Comparison of ENCODE assay signal across 8 mouse cellular contexts in genomic region chr1:150393488-150393852, GRCm38 (mm10). TPM values are rescaled to one million over a fixed set of nuclear protein-coding genes. Genes with fewer than 3 reads are reported as not detected.
DNase-seq lines count a peak whose midpoint lies in the region; ATAC-seq and TF ChIP-seq lines count a peak whose summit lies in the region.

No protein-coding gene starts in this region.

- peak; percentile 36 for ATAC-seq in cerebellum, adult (ENCODE audit: insufficient number of reproducible peaks, low FRiP score, low TSS enrichment)
- ATAC-seq in liver, embryonic 14.5 days (ENCODE audit: insufficient read depth): peak; percentile 24

- no peak for TF ChIP-seq EP300 in liver, embryonic 14.5 days (IDR thresholded peaks at IDR 0.05; ENCODE audit: low read depth)

- peak overlapping the region; percentile 79 for H3K4me3 ChIP-seq in thymus, adult 2 months (ENCODE audit: control insufficient read depth, insufficient read depth, low read length)
- peak overlapping the region; percentile 68 to 84 for H3K4me3 ChIP-seq in liver, embryonic 14.5 days (ENCODE audit: insufficient read depth in 1 of 2, low read depth in 2 of 2, low read length in 2 of 2)

- no peak for DNase-seq in cerebellum, adult 11-12 months
- no peak for DNase-seq in thymus, adult 2 months
- DNase-seq in thymus, postnatal 14 days: no peak
- no peak for DNase-seq in liver, embryonic 14.5 days (ENCODE audit: low read depth in 3 of 3, low spot score in 3 of 3)
- DNase-seq in embryo, embryonic 9.5 days (ENCODE audit: extremely low spot score): no peak
- DNase-seq in left cerebral cortex, adult 9 months (ENCODE audit: low spot score in 2 of 2): no peak
- DNase-seq in urinary bladder, postnatal 14 days (ENCODE audit: low spot score): no peak

- peaks cover 11% of the 10 kb centered on the region for H3K36me3 ChIP-seq in thymus, adult 2 months (ENCODE audit: control insufficient read depth, insufficient read depth, low read length)
- peaks cover 26% of the 10 kb centered on the region for H3K36me3 ChIP-seq in liver, embryonic 14.5 days (replicated peaks; ENCODE audit: control insufficient read depth, insufficient read depth, low read depth)

- no peaks in the 10 kb centered on the region for H3K9me3 ChIP-seq in liver, embryonic 14.5 days (ENCODE audit: control insufficient read depth, low read length)

- H3K27me3 ChIP-seq in thymus, adult 2 months (ENCODE audit: control insufficient read depth, insufficient read depth, low read length): no peaks in the 10 kb centered on the region
- no peaks in the 10 kb centered on the region for H3K27me3 ChIP-seq in liver, embryonic 14.5 days (ENCODE audit: control insufficient read depth, insufficient read depth, low read length)

- TF ChIP-seq CTCF in thymus, adult 2 months (IDR thresholded peaks at IDR 0.05; ENCODE audit: borderline replicate concordance, control insufficient read depth, extremely low read depth, insufficient read depth, low read length, poor library complexity): no peak
- TF ChIP-seq CTCF in liver, embryonic 14.5 days (IDR thresholded peaks at IDR 0.05; ENCODE audit: low read depth): no peak

- peak overlapping the region; percentile 63 for H3K4me2 ChIP-seq in liver, embryonic 14.5 days (ENCODE audit: low read depth)

- peak overlapping the region; percentile 69 for H3K27ac ChIP-seq in thymus, adult 2 months (ENCODE audit: control insufficient read depth, insufficient read depth, low read length)
- peak overlapping the region; percentile 46 for H3K27ac ChIP-seq in liver, embryonic 14.5 days

- peaks cover 5% of the 10 kb centered on the region for H3K4me1 ChIP-seq in thymus, adult 2 months (replicated peaks; ENCODE audit: control insufficient read depth, insufficient read depth, low read length)
- peaks cover 3 to 8% of the 10 kb centered on the region in 2 experiments; a peak in 3 of 4 replicates for H3K4me1 ChIP-seq in liver, embryonic 14.5 days (replicated peaks; ENCODE audit: control insufficient read depth in 2 of 2, insufficient read depth in 2 of 2, low read length in 1 of 2)

- WGBS in thymus, adult 2 months: 0% methylated on average over 27 of the region's 27 CpGs
- under 1% methylated on average over 27 of the region's 27 CpGs for WGBS in liver, embryonic 14.5 days (ENCODE audit: insufficient replicate concordance)

- TF ChIP-seq POLR2A in thymus, adult 2 months (IDR thresholded peaks at IDR 0.05; ENCODE audit: control insufficient read depth, extremely low read depth, insufficient read depth, low read length, poor library complexity): no peak; the same call in 1 of the 2 replicates

- H3K9ac ChIP-seq in liver, embryonic 14.5 days (replicated peaks): peak overlapping the region; percentile 90

RNA-seq across cellular contexts. Expression of gene Odr4, which starts 0.6 kb away (rescaled TPM):
- 2.3 and 3.4 TPM in 2 replicates for polyA plus RNA-seq in thymus, adult 2 months (2012; rRNA removed)
- polyA plus RNA-seq in liver, embryonic 14.5 days (2012; rRNA removed): 4.9 and 10.6 TPM in 2 replicates
- polyA plus RNA-seq in liver, embryonic 14.5 days (2014; fragmentation: Nextera tagmentation; extraction: Ambion mirVana): 13.9 and 16.4 TPM in 2 replicates

RNA-seq across cellular contexts. Expression of gene Tpr, which starts 0.8 kb away (rescaled TPM):
- polyA plus RNA-seq in thymus, adult 2 months (2012; rRNA removed): 98.6 and 101 TPM in 2 replicates
- 47.2 and 64.0 TPM in 2 replicates for polyA plus RNA-seq in liver, embryonic 14.5 days (2012; rRNA removed)
- 71.4 and 72.3 TPM in 2 replicates for polyA plus RNA-seq in liver, embryonic 14.5 days (2014; fragmentation: Nextera tagmentation; extraction: Ambion mirVana)
